Mouse (Mus musculus): ENCODE data around the gene Mrpl48.

Gene Mrpl48

DNA sequence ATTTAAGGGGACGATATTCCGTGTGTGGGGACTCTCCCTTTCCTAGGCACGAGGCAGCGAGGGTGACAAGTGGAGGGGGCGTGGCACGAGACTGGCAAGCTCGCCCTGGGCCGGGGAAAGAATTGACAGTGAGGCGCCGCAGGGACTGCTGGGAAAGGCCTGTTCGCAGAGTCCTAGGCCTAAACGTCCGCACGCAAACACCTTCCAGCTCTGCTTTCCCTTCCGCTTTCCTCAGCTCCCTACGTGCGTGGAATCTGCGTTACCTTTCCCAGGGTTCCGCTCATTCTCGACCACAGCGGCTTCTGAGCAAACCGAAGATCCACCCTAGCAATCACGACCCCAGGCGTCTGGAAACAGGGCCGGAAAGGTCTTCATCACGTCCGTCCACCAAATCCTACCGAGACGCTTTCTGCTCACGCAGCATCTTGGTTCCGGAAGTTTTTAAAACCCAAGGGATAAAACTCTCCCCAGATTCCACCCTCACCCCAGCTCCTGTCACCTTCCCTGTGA is 25.3 kb downstream of the Mrpl48 start:
- peak; percentile 90 for DNase-seq

DNA sequence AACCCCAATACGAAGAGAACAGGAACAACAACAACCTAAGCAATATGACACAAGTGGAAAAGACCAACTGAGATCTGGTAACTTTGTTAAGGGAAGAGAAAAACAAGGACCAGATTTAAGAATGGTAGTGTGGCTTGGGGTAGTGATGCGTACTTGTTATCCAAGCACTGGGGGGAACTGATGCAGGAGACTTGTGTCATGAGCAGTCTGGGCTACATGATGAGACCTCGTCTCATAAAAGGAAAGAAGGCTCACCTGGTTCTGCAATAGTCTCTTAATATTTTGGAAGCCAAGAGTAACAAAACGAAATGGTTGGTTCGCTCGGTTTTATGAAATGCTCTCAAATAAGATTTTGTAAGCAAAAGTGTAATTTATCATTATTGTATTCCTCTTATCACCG is 25.9 kb downstream of the Mrpl48 start:
- DNase-seq = no peak

DNA sequence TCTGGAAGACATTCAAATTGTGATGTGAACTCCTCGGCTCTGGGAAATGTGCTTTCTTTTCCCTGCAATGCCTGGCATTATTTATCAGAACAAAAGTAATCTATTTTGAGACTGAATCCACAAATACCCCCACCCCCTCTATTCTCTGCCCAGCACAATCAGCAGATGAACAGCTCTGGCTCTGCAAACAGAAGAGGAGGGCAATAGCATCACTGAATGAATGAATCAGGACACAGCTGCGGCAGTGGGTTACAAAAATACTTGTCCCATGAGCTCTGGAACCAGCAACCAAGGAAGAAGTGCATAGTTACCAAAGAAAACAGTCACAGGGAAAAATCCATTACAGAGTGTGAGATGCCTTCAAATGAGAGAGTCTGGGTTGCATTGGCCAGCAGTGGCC is 29.3 kb downstream of the Mrpl48 start:
- no peak for DNase-seq

DNA sequence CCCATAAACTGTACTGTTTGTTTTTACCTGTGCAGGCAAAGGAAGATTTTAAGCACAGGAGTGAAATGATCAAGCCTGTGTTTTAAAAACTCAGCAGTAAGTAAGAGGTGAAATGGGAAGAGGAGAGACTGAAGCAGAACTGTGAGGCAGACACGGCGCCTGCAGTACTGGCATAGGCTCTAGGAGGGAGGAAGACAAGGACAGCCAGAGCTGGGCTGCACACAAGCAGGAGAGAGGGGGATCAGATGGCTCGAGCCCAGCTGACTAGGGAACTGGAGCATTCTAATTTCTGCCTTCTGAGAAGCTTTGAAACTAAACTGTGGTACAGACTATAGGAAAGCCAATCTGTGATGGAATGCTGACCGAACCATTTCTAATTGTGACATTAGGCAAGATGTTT is 35.4 kb downstream of the Mrpl48 start:
- DNase-seq = no peak

DNA sequence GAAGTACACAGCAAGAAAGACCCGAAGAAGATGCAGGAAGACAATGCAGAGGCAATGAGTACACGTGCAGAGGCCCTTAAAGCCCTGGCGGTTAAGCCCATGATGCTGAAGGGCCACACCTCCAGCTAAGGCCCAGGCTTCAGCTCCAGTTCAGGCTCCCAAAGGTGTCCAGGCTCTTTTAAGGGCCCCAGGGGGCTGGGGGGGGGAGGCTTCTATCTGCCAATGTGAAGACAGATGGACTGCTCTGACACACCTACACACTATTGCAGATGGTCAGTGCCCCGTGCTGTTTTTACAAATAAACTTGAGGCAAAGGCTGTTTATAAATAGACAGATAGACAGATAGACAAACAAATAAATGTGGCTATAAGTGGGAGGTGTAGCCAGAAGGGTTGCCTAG is 36.0 kb downstream of the Mrpl48 start:
- DNase-seq = no peak

DNA sequence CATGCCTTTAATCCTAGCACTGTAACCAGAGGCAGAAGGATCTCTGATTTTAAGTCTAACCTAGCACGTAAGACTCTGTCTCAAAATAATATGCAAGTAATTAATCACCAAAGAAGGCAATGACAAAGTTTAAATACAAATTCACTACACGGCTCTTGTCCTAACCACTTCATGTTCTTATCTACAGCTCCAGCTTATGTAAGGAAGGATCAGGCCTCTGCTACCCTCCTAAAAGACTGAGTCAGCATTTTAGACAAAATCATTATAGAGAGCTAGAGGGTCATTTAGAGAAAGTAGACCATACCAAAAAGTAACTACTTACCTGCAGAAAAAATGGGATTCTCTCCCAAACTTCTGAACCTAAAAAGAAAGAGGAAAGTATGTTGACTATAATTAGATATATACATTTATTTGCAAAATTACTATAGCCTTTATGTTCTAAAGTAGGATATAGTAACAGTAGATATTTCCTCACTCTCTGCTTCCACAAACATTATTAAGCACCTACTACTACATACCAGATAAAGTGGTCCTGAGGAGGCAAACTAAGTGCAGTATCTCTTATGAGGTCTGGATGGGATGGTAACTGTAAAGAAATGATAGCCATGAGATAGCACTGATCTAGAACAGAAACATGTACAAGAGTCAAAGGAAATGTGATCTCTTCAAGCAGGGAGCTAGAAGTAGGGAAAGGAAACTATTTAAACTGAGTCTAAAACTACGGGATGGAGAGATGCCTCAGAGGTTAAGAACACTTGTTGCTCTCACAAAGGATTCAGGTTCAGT is 37.0 kb downstream of the Mrpl48 start:
- DNase-seq = no peak

DNA sequence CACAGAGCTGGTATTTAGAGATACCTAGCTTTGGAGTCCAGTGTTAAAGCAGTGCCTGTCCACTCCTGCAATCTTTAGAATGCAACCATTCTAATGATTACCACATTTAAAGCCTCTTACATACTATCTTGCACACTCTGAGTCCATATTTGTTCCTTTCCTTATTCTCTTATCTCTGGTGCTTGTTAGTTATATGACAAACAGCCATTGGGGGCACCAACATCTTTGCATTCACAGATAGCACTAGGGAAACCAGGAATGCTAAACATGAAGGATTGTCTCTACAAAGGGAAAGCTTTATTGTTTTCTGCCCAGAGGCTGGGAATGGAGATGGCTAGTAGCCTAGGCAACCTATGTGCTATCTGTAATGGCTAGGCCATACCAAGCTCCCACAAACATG is 38.2 kb downstream of the Mrpl48 start:
- no peak for DNase-seq

DNA sequence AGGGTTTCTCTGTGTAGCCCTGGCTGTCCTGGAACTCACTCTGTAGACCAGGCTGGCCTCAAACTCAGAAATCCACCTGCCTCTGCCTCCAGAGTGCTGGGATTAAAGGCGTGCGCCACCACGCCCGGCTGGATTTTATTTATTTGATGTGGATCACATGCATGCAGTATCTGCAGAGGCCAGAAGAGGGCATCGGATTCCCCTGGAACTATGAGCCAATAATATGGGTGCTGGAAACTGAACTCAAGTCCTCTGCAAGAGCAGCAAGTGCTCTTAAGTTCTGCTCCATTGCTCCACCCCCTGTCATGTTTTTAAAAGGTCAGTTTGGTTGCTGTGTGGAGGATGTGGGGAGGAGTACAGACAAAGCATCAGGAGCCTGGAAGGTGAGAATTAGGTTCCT is 40.9 kb downstream of the Mrpl48 start:
- DNase-seq = peak; percentile 17

DNA sequence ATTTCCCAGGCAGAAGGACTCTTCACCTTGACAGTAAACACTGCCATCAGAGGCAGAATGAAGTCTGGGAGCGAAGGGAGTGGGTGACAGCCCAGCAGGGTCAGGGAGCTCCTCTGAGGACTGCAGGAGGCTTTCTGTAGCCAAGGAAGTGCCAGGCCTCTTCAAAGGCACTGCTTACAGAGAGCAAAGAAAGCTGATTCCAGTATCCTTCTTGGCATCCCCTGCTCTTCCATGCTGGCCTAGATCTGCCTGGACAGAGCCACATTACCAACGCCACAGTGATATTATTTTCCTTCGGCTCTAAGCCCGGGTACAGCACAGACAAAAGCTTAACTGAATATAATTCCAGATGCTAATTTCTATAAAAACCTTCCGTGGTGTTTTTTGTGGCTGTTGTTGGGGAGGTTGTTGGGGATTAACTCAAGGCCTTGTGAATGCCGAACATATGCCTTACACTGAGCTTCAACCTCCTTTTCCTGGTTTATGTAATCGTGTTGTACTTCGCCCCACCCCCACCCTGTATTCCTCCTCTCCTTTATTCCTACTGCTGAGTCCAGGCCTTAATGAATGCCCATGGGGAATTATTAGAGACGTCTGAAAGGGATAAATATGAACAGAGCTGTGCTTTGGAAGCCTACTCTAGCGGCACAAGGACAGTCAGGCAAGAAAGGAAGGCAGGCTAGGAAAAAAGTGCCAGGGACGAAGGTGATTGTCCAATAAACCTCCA is 46.1 kb downstream of the Mrpl48 start:
- DNase-seq = no peak

DNA sequence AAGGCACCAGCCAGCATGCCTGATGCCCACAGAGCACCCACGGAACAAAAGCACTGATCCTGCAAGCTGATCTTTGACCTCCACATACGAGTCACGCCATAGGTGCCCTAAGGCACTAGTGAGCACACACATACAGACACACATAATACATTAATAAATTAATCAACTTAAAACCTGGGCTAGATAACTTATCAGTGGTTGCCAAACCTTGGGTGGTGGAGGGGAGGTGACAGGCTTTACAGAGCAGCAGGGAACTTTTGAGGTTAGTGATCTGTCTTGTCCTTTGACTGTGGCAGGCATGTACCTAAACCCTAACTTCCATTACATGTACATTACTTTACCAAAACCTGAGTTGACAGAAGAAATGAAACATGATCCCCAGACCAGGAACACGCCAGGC is 48.8 kb downstream of the Mrpl48 start:
- DNase-seq = no peak

DNA sequence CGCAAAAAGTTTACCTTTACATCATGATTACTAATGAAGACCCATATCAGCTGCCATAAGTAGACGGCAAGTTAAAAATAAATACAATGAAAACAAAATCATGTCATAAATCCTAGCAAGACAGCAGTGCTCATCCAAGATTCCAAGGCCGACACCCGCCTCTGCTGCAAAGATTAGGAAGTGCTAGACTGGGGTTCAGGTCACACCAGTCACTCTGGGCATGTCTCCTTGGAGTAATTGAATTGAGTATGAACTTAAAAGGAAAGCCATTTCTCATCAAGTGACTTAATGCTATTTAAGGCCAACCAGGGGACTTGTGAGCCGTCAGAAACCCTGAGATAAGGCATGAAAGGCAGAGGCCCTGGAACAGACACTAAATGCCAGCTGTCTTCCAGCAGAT is 50.9 kb downstream of the Mrpl48 start:
- DNase-seq = no peak

DNA sequence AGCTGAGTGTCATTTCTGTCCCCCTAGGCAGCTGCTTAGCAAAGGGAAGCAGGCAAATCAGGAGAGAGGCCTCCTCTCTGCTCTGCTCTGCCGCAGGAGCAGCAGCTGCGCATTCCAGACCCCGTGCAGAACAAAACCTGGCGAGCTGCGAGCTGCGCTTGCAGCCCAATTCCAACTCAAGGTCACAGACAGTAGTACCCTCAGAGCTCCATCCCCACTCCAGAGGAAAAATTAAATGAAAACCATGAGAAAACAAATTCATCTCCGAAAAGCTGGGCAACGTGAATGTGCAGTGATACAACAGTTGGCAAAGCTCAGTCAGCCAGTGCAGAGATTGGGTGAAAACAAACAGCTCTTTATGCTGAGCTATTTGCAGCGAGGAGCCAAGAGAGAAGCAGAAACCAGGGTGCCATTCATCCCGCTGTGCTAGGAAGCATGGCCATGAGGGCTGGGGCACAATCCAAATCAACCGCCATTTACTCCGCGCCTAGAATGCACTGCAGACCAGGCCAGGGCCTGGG is 52.6 kb downstream of the Mrpl48 start:
- DNase-seq = no peak

DNA sequence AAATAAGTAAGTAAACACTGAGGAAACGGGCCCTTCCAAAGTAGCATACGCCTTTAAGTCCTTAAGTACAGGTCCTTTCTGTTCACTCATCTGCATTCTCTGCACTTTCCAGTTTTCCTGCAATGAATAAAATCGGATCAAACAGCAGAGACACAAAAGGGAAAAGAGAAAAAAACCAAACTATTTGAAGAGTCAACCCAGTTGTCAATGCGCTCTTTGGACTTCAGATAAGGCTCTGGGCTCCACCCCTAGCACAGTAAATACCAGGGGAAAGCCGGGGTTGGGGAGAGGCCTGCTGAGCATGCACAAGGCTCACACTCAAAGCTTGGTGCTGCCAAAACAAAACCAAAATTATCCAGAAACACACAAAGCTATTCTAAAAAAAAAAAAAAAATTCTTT is 53.2 kb downstream of the Mrpl48 start:
- no peak for DNase-seq

DNA sequence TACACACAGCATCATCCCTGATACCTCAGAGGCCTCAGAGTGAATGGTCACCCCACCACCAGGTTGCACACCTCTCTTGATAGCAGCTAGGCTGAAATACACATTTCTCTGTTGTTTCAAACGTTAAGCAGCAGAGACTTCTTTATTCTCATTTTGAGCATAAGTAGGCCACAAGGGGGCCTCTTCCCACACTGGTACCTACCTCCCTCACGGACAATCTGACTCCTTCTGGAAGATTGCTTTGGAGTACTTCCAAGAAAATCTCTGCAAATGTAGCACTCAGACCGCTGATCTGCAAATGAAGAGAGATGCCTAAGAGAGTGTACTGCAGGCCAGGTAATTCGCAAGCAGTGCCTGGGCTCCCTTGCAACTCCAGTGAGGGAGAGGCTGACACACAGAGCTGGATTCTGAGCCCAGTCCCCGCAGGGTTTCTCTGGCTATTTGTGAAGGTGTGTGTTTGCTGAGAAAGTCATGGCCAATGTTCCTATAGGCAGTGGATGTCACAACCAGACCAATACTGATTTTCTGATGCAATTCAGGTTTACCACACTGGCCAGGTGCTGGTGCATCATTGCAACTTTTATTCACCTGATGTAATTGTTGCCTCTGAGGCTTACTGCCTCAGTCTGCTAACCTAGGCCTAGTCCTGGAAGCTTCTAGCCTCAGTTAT is 57.6 kb downstream of the Mrpl48 start:
- DNase-seq = no peak

DNA sequence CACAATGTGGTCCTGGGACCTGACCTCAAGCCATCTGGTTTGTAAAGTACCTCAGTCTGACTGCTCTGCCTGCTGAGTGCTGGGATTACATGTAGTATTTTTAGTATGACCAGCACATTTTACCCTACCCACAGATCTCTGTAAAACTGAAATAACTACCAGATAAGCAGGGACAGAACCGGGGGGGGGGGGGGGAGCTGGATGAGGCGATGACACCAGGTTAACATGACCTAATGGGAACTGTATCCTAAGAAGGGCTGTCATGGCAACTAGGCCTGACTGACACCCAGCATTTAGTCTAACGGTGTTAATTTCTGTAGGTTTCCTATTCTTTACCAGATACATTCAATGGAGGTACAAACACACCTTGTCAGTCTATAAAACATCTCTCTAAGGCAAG is 58.3 kb downstream of the Mrpl48 start:
- no peak for DNase-seq

DNA sequence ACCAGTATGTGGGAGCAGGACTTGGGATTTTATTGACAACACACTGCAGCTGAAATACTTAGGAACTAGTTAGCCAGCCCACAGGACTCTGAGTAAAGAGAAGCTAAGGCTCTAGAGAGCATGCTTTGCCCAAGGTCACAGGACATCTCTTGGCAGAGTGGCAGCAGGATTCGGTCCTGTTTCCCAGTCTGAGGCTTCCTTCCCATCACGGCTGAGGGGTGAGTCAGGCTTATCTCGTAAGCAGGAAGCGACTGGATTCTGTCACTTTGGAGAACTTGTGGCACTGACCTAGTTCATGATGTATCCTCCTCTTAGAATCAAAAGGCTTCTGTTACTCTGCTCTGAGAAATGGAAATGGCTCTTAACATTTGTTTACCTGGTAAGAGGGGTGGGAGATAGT is 60.5 kb downstream of the Mrpl48 start:
- DNase-seq = no peak

DNA sequence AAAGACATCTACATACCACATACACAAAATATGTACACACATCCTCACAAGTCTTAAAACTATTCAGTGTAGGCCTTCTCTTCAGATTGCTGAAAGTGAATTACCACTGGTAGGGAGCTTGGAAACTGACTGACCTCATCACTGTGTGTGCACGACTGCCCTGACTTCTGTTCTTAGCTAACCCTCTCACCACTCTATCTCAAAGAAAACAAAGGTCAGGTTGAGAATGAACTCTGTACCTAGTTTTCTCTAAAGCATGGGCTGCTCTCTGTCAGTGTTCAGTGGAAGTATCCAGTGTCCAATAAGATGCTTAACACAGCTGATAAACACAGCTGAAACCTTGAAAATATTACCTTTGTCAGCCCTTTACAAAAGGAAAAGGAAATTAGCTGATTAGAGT is 63.7 kb downstream of the Mrpl48 start:
- no peak for DNase-seq

DNA sequence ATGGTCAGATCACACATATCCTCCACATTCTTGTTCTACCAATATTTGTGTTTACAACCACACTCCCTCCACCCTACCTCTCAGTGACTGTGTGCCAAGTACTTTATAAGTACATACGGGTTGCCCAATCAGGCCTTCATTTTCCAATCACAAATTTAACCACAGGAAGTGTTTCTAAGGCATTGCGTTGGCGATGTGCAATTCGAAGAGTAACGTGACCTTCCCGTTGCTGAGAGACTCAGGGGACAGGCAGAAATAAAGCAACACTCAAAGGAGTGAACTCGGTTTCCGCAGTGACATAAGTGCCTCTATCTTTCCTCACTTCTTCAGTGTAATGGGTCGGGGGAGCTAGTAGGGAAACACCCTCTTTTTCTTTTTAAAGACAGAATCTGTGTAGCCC is 68.6 kb downstream of the Mrpl48 start:
- no peak for DNase-seq

DNA sequence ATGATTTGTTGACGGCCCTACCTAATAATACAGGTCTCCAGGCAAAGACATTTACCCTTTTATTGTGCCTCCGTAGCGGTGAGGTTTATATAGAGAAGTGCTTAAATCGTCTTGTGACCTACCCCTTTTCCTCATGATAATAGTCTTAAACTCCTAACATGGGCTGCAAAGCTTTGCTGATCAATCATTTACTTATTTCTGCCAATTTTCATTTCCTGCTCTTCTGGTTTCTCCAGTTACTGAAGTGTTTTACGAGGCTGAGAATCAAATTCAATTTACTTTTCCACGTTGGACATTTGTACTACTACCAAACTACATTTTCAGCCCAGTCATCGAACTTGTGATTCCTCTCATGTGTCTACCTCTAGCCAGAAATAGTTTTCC is 70.6 kb downstream of the Mrpl48 start:
- no peak for DNase-seq

DNA sequence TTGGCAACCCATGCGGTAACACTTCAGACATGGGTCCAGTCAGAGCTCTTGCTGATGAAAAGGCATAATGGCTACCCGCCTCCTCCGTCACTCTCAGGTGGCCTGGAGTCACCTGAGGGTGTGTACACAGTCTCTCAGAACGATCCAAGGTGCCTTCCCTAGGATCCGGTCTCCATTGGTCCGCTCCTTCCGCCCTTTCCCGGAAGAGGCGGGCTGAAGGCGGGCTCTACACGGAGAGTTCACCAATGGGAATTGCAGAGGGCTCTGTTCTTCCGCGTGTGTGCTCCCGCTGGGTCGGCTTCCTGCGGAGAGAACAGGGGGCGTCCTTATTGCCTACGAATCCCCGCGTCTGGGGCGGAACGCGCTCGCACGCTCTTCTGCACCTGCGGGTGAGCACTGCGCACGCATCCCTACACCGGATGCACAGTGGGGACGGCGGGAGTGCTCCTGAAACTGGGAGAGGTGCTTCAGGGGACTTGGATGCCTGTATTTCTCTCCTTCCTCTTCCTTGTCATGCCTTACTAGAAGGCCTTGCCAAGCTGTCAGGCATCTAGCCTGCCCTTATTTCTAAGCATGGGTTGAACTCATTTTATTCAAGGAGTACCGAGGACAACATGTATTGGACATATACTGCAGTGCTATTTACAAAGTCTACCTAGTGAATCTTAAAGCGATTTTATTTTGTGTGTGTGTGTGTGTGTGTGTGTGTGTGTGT is 71.1 kb downstream of the Mrpl48 start, which contains the start of gene Coa4:
Gene Coa4, plus strand, starts transcription at position 268 of the 715 bp plus-strand sequence.
- peak; percentile 87 for DNase-seq

DNA sequence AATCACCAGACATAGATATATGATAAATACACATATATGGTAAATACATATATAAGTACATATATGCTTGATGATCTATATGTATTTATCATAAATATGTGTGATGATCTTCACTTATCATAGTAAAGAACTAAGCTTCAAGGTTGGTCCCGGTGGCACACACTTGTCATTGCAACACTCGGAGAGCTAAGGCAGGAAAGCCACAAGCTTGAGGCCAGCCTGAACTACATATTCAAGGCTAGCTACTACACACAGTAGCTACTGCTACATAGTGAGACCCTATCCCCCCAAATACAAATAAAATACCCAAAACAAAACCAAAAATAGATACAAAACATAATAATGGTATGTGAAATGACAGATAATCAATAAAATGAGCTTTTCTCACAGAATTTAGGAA is 72.3 kb downstream of the Mrpl48 start:
- DNase-seq = no peak

DNA sequence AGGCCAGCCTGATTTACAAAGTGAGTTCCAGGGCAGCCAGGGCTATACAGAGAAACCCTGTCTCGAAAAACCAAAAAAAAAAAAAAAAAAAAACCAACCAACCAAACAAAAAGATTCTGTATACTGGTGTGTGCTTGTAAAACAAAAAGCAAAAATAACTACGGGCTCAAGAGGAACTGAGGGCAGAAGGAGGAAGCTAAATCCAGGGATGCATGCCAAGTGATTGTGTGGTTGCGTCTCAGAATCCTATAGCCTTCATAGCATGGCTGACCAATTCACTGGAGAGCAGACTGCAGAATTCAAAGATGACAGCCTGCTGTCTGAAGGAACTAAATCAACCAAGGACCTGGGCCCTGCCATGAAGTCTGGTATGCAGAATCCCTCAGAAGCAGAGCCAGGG is 73.9 kb downstream of the Mrpl48 start:
- DNase-seq = no peak

DNA sequence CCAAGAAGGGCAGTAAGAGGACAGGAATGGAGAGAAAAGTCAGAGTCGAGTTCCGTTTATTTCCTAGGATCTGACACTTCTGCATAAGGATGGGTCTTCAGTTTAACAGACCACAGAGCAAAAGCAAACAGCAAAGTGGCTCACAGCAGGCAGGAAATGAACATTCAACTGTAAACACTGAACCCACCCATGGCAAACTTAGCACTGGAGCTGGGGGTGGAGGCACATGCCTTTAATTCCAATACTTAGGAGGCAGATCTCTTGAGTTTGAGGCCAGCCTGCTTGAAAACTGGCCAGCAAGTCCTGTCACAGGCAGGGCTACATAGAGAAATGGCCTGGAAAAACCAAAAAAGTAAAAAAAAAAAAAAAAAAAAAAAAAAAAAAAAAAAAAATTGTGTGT is 74.6 kb downstream of the Mrpl48 start:
- peak; percentile 11 for DNase-seq

All from thymus, postnatal 4 days (tissue).